11 mouse cellular contexts compared by ENCODE assay signal in the genomic region with DNA sequence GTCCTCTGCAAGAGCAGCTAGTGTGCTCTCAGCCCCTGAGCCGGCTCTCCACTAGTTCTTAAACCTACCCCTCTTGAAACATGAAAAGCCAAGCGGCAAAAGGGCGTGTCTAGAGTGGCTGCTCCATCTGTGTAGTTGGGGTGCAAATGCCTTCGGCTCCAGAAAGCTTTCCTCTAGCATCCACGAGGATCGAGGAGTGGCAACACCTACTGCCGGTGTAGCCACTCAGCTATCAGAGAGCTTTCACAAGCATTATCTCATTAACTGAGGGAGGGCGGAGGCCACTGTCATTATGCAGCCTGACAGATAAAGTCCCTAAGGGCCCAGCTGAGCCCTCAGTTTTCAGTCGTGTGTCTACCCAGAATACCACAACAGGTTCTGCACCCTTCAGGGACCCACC. TPM values are rescaled to one million over a fixed set of nuclear protein-coding genes. Genes with fewer than 3 reads are reported as not detected.
A peak's percentile ranks its signal among the peaks of the same experiment; 100 is the strongest.
DNase-seq lines count a peak whose midpoint lies in the region; ATAC-seq and TF ChIP-seq lines count a peak whose summit lies in the region.
"Had no signal": no experiment of that assay in that cellular context is flagged by ENCODE, and none has a peak within 500 bp of the region (broad histone marks: within the 10 kb centered on the region; RNA-seq: fewer than 3 reads in every experiment).

No protein-coding gene starts in this region.

- H3K27me3 ChIP-seq in heart, embryonic 11.5 days (ENCODE audit: control insufficient read depth, insufficient read depth, low read length): no peaks in the 10 kb centered on the region
- H3K27me3 ChIP-seq in stomach, embryonic 15.5 days (replicated peaks): no peaks in the 10 kb centered on the region
- H3K27me3 ChIP-seq in stomach, postnatal 0 days (ENCODE audit: control insufficient read depth, insufficient read depth, low read length): no peaks in the 10 kb centered on the region
- no peaks in the 10 kb centered on the region for H3K27me3 ChIP-seq in liver, embryonic 16.5 days (ENCODE audit: control insufficient read depth, insufficient read depth, low read depth, low read length)

- intact Hi-C loops in heart, postnatal 36 days (cut with DNase I): no loop called here
- intact Hi-C loops in left cerebral cortex, postnatal 36 days (cut with DNase I): no loop called here

- H3K27ac ChIP-seq in heart, embryonic 11.5 days (ENCODE audit: low read depth, low read length): peak overlapping the region; percentile 55
- H3K27ac ChIP-seq in stomach, embryonic 15.5 days: no peak overlapping the region
- no peak overlapping the region for H3K27ac ChIP-seq in stomach, postnatal 0 days (replicated peaks)
- peak overlapping the region; percentile 94 for H3K27ac ChIP-seq in liver, embryonic 16.5 days (ENCODE audit: low read length)
- H3K27ac ChIP-seq: embryonic facial prominence, embryonic 13.5 days had no signal

- no peaks in the 10 kb centered on the region for H3K9me3 ChIP-seq in heart, embryonic 11.5 days (replicated peaks; ENCODE audit: control insufficient read depth, low read length)
- H3K9me3 ChIP-seq in stomach, embryonic 15.5 days: no peaks in the 10 kb centered on the region
- no peaks in the 10 kb centered on the region for H3K9me3 ChIP-seq in stomach, postnatal 0 days (ENCODE audit: control insufficient read depth, low read length)
- no peaks in the 10 kb centered on the region for H3K9me3 ChIP-seq in liver, embryonic 16.5 days (replicated peaks; ENCODE audit: control insufficient read depth, low read length)
- H3K9me3 ChIP-seq: embryonic facial prominence, embryonic 13.5 days had no signal

- no peak for DNase-seq in heart, postnatal 36 days
- no peak for DNase-seq in stomach, postnatal 0 days (ENCODE audit: low spot score)
- DNase-seq in gastrocnemius, postnatal 4 days (ENCODE audit: low spot score in 2 of 2): no peak
- no peak for DNase-seq in left cerebral cortex, postnatal 36 days (ENCODE audit: low spot score in 2 of 2)
- DNase-seq in layer of hippocampus, adult 9-11 months: no peak
- DNase-seq: adrenal gland, postnatal 10 days had no signal

- WGBS in heart, embryonic 11.5 days (ENCODE audit: insufficient replicate concordance): 23% methylated on average over 9 of the region's 9 CpGs
- WGBS in stomach, embryonic 15.5 days: 32% methylated on average over 9 of the region's 9 CpGs
- 40% methylated on average over 9 of the region's 9 CpGs for WGBS in stomach, postnatal 0 days
- 13% methylated on average over 9 of the region's 9 CpGs for WGBS in liver, embryonic 16.5 days (ENCODE audit: insufficient replicate concordance)

- peak overlapping the region; percentile 50 for H3K4me2 ChIP-seq in heart, embryonic 11.5 days
- H3K4me2 ChIP-seq in stomach, embryonic 15.5 days: 0 out of 2 replicates have a peak overlapping the region, but pooled peaks have one; percentile 6
- no peak overlapping the region for H3K4me2 ChIP-seq in stomach, postnatal 0 days (replicated peaks; ENCODE audit: low read depth)
- peak overlapping the region; percentile 96 for H3K4me2 ChIP-seq in liver, embryonic 16.5 days (ENCODE audit: low read depth, low read length)
- H3K4me2 ChIP-seq: embryonic facial prominence, embryonic 13.5 days had no signal

- H3K4me3 ChIP-seq in heart, embryonic 11.5 days (ENCODE audit: low read depth, low read length): 0 out of 2 replicates have a peak overlapping the region, but pooled peaks have one; percentile 6
- H3K4me3 ChIP-seq in stomach, embryonic 15.5 days (replicated peaks): no peak overlapping the region
- no peak overlapping the region for H3K4me3 ChIP-seq in stomach, postnatal 0 days (ENCODE audit: low read depth, low read length)
- peak overlapping the region; percentile 55 for H3K4me3 ChIP-seq in liver, embryonic 16.5 days (ENCODE audit: low read depth, low read length)
- H3K4me3 ChIP-seq: embryonic facial prominence, embryonic 13.5 days had no signal

- H3K36me3 ChIP-seq in heart, embryonic 11.5 days (ENCODE audit: control insufficient read depth, insufficient read depth, low read length): no peaks in the 10 kb centered on the region
- no peaks in the 10 kb centered on the region for H3K36me3 ChIP-seq in stomach, embryonic 15.5 days
- H3K36me3 ChIP-seq in stomach, postnatal 0 days (ENCODE audit: control insufficient read depth, insufficient read depth, low read length): no peaks in the 10 kb centered on the region
- no peaks in the 10 kb centered on the region for H3K36me3 ChIP-seq in liver, embryonic 16.5 days (ENCODE audit: control insufficient read depth, insufficient read depth)
- H3K36me3 ChIP-seq: embryonic facial prominence, embryonic 13.5 days had no signal

- no peak for TF ChIP-seq CTCF in stomach, postnatal 0 days (IDR thresholded peaks at IDR 0.05; ENCODE audit: low read depth)

- peaks cover 68% of the 10 kb centered on the region for H3K4me1 ChIP-seq in heart, embryonic 11.5 days (ENCODE audit: control insufficient read depth, insufficient read depth, low read length)
- H3K4me1 ChIP-seq in stomach, embryonic 15.5 days: peaks cover 67% of the 10 kb centered on the region
- peaks cover 17% of the 10 kb centered on the region for H3K4me1 ChIP-seq in stomach, postnatal 0 days (replicated peaks; ENCODE audit: control insufficient read depth, insufficient read depth)
- H3K4me1 ChIP-seq in liver, embryonic 16.5 days (ENCODE audit: control insufficient read depth, low read depth, low read length): peaks cover 93% of the 10 kb centered on the region

- TF ChIP-seq EP300 in stomach, postnatal 0 days (optimal IDR thresholded peaks at IDR 0.05): no peak

- no peak for ATAC-seq in heart, embryonic 11.5 days (replicated peaks; ENCODE audit: insufficient number of reproducible peaks, low FRiP score, low TSS enrichment)
- peak; percentile 33; the same call in 1 of the 2 replicates for ATAC-seq in stomach, embryonic 15.5 days (ENCODE audit: insufficient read depth, low FRiP score, low read depth)
- no peak for ATAC-seq in stomach, postnatal 0 days (ENCODE audit: low FRiP score, low TSS enrichment)
- ATAC-seq in liver, embryonic 16.5 days (ENCODE audit: low read depth): peak; percentile 68

- H3K9ac ChIP-seq in heart, embryonic 11.5 days (ENCODE audit: low read depth, low read length): no peak overlapping the region; the same call in 1 of the 2 replicates
- no peak overlapping the region for H3K9ac ChIP-seq in stomach, embryonic 15.5 days
- H3K9ac ChIP-seq in stomach, postnatal 0 days (ENCODE audit: low read length): no peak overlapping the region
- peak overlapping the region; percentile 72 for H3K9ac ChIP-seq in liver, embryonic 16.5 days (ENCODE audit: low read depth, low read length)
- H3K9ac ChIP-seq: embryonic facial prominence, embryonic 13.5 days had no signal

RNA-seq across cellular contexts. Expression of gene Rhbdf2, which starts 6.7 kb away (rescaled TPM):
- 5.0 and 6.0 TPM in 2 replicates for polyA plus RNA-seq in heart, embryonic 11.5 days (2014; fragmentation: Nextera tagmentation; extraction: Ambion mirVana)
- 10 to 100 TPM; 10.3 to 15.3 TPM for total RNA-seq in heart, postnatal 36 days (2021)
- polyA plus RNA-seq in stomach, embryonic 15.5 days (2015; fragmentation: Nextera tagmentation; extraction: Ambion mirVana): 7.4 and 7.5 TPM in 2 replicates
- 5.7 and 6.1 TPM in 2 replicates for polyA plus RNA-seq in stomach, postnatal 0 days (2015; fragmentation: Nextera tagmentation; extraction: Ambion mirVana)
- polyA plus RNA-seq in liver, embryonic 16.5 days (2015; fragmentation: Nextera tagmentation; extraction: Ambion mirVana): 6.7 and 7.7 TPM in 2 replicates
- total RNA-seq in gastrocnemius, postnatal 4 days (2021): 1 to 10 TPM; 7.4 to 9.1 TPM
- 1 to 10 TPM in 1 of 2 experiments, under 1 TPM in 1; 0.84 to 1.9 TPM for total RNA-seq in left cerebral cortex, postnatal 36 days (2021)

RNA-seq across cellular contexts. Expression of gene Prcd, which starts 33.3 kb away (rescaled TPM):
- 0.35 and 0.92 TPM in 2 replicates for polyA plus RNA-seq in heart, embryonic 11.5 days (2014; fragmentation: Nextera tagmentation; extraction: Ambion mirVana)
- 1 to 10 TPM in 1 of 2 experiments, under 1 TPM in 1; 0.97 to 1.8 TPM for total RNA-seq in heart, postnatal 36 days (2021)
- polyA plus RNA-seq in stomach, embryonic 15.5 days (2015; fragmentation: Nextera tagmentation; extraction: Ambion mirVana): 1.2 and 1.3 TPM in 2 replicates
- 2.6 and 2.7 TPM in 2 replicates for polyA plus RNA-seq in stomach, postnatal 0 days (2015; fragmentation: Nextera tagmentation; extraction: Ambion mirVana)
- 0.12 TPM in 1 of 2 replicates, not detected in the other for polyA plus RNA-seq in liver, embryonic 16.5 days (2015; fragmentation: Nextera tagmentation; extraction: Ambion mirVana)
- under 1 TPM; 0.86 to 0.91 TPM for total RNA-seq in gastrocnemius, postnatal 4 days (2021)
- 1 to 10 TPM; 4.3 to 6.2 TPM for total RNA-seq in left cerebral cortex, postnatal 36 days (2021)

RNA-seq across cellular contexts. Expression of gene Aanat, which starts 33.8 kb away (rescaled TPM):
- not detected in 2 replicates for polyA plus RNA-seq in heart, embryonic 11.5 days (2014; fragmentation: Nextera tagmentation; extraction: Ambion mirVana)
- total RNA-seq in heart, postnatal 36 days (2021): not detected
- 0.09 TPM in 1 of 2 replicates, not detected in the other for polyA plus RNA-seq in stomach, embryonic 15.5 days (2015; fragmentation: Nextera tagmentation; extraction: Ambion mirVana)
- 0.10 TPM in 1 of 2 replicates, not detected in the other for polyA plus RNA-seq in stomach, postnatal 0 days (2015; fragmentation: Nextera tagmentation; extraction: Ambion mirVana)
- polyA plus RNA-seq in liver, embryonic 16.5 days (2015; fragmentation: Nextera tagmentation; extraction: Ambion mirVana): not detected in 2 replicates
- not detected for total RNA-seq in gastrocnemius, postnatal 4 days (2021)
- under 1 TPM; 0.62 to 0.97 TPM for total RNA-seq in left cerebral cortex, postnatal 36 days (2021)
- total RNA-seq: adrenal gland, postnatal 10 days had no signal
- polyA plus RNA-seq: embryonic facial prominence, embryonic 13.5 days; neural tube, embryonic 11.5 days had no signal

RNA-seq across cellular contexts. Expression of gene Cygb, which starts 34.0 kb away (rescaled TPM):
- 1.1 and 1.2 TPM in 2 replicates for polyA plus RNA-seq in heart, embryonic 11.5 days (2014; fragmentation: Nextera tagmentation; extraction: Ambion mirVana)
- 10 to 100 TPM; 39.8 to 50.8 TPM for total RNA-seq in heart, postnatal 36 days (2021)
- polyA plus RNA-seq in stomach, embryonic 15.5 days (2015; fragmentation: Nextera tagmentation; extraction: Ambion mirVana): 16.7 and 17.7 TPM in 2 replicates
- 22.1 and 22.2 TPM in 2 replicates for polyA plus RNA-seq in stomach, postnatal 0 days (2015; fragmentation: Nextera tagmentation; extraction: Ambion mirVana)
- 1.1 and 1.2 TPM in 2 replicates for polyA plus RNA-seq in liver, embryonic 16.5 days (2015; fragmentation: Nextera tagmentation; extraction: Ambion mirVana)
- 10 to 100 TPM; 26.5 to 30.5 TPM for total RNA-seq in gastrocnemius, postnatal 4 days (2021)
- total RNA-seq in left cerebral cortex, postnatal 36 days (2021): 10 to 100 TPM; 44.2 TPM

RNA-seq across cellular contexts. Expression of gene Ube2o, which starts 38.8 kb away (rescaled TPM):
- 14.7 and 17.1 TPM in 2 replicates for polyA plus RNA-seq in heart, embryonic 11.5 days (2014; fragmentation: Nextera tagmentation; extraction: Ambion mirVana)
- 10 to 100 TPM; 28.5 to 29.7 TPM for total RNA-seq in heart, postnatal 36 days (2021)
- polyA plus RNA-seq in stomach, embryonic 15.5 days (2015; fragmentation: Nextera tagmentation; extraction: Ambion mirVana): 12.5 and 14.0 TPM in 2 replicates
- polyA plus RNA-seq in stomach, postnatal 0 days (2015; fragmentation: Nextera tagmentation; extraction: Ambion mirVana): 4.7 and 5.3 TPM in 2 replicates
- polyA plus RNA-seq in liver, embryonic 16.5 days (2015; fragmentation: Nextera tagmentation; extraction: Ambion mirVana): 15.1 and 18.1 TPM in 2 replicates
- 10 to 100 TPM; 25.2 to 25.6 TPM for total RNA-seq in gastrocnemius, postnatal 4 days (2021)
- total RNA-seq in left cerebral cortex, postnatal 36 days (2021): 100 to 1,000 TPM; 121 to 126 TPM

Comparison
In these comparisons a context has a peak if more than half of its experiments do, and no peak if none do; other contexts are left out.
1. ATAC-seq: peak in stomach, embryonic 15.5 days (single experiment) and liver, embryonic 16.5 days (single experiment); none in heart, embryonic 11.5 days (single experiment) and stomach, postnatal 0 days (single experiment).
2. H3K27ac ChIP-seq: peak in heart, embryonic 11.5 days (single experiment) and liver, embryonic 16.5 days (single experiment); none in stomach, embryonic 15.5 days (single experiment) and stomach, postnatal 0 days (single experiment).
3. H3K4me3 ChIP-seq: peak in heart, embryonic 11.5 days (single experiment) and liver, embryonic 16.5 days (single experiment); none in stomach, embryonic 15.5 days (single experiment) and stomach, postnatal 0 days (single experiment).